Mouse (Mus musculus) left cerebral cortex, adult 18-20 months (tissue): ENCODE measurements around the gene Slc25a41. TPM values are rescaled to one million over a fixed set of nuclear protein-coding genes. Genes with fewer than 3 reads are reported as not detected.
A peak's percentile ranks its signal among the peaks of the same experiment; 100 is the strongest.

Source experiments
- DNase-seq, 2 experiments: peaks; one replicate each; pipeline ENCODE4 v3.0.0; 2021 to 2022; ENCODE audit warnings: low spot score in 2 of 2, mixed read lengths in 1 of 2
- total RNA-seq, 2 experiments: library from RNA; stranded (reverse); gene quantifications; 2 replicates each; pipeline ENCODE4 v1.2.3; 2021

The Slc25a41 gene
- total RNA-seq, 2 experiments from 2014 or later, result 0.40 TPM; not detected in 1

DNA sequence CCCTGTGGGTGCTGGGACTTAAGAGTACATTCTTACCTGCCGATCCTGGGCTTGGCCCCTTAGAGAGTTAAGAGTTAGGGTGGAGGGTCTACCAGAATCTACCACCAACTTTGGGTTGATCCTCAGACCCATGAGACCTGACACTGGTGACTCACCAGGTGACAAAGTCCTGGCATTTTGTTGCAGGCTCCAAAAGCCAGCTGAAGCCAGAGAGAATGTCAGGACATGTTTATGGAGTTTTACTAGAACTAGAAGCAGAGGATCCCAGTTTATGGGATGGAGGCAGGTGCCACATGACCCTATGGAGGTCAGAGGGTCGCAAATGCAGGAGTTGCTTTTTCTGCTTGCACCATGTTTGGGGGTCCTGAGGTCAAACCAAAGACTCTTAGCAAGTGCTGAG is 44.9 kb downstream of the Slc25a41 start:
- DNase-seq, result no peak

DNA sequence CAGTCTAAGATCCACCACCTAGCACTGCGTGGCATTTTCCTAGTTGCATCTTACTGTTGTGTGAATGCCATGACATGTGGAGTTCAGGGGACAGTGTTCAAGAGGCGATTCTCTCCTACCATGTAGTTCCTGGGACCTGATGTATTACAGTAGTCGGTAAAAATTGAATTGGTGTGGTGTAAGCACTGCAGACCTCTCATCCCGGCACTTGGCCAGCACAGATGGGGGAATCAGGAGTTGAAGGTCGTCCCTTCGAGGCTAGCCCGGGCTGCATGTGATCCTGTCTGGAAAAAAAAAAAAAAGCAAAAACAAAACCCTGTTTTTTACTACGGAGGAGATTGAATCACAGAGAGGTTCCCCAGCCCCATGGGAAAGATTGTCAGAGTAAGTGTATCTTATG is 46.4 kb downstream of the Slc25a41 start:
- no peak for DNase-seq

GRCm38 (mm10) chr17:56990966-56991365 is 50.5 kb downstream of the Slc25a41 start:
- no peak for DNase-seq

GRCm38 (mm10) chr17:56990115-56990746 is 51.2 kb downstream of the Slc25a41 start, which contains the start of gene Clpp:
Gene Clpp, plus strand, starts transcription at chr17:56990305.
- DNase-seq, result peak; percentile 95

- peak; percentile 73 to 78 for DNase-seq
Observed at GRCm38 (mm10) chr17:56989467-56990114, 51.9 kb downstream of the Slc25a41 start.

DNA sequence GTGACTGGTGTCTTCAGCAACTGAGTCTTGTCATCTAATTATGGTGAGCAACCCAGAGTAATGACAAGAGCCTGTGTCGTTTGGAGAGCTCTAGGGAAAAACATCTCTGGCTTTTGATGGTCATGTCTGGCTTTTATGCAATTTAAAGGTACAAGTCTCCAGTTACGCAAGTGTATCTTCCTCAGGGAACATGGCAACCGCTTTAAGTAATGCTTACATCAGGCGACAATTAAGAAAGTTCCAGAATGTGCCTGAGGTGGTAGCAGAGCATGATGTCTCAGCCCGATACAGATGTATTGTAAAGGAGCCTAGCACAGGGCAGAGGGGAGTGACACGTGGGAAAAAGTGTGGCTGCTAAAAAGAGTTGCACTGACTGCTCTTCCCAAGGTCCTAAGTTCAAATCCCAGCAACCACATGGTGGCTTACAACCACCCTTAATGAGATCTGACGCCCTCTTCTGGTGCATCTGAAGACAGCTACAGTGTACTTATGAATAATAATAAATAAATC is 52.5 kb downstream of the Slc25a41 start:
- no peak for DNase-seq

DNA sequence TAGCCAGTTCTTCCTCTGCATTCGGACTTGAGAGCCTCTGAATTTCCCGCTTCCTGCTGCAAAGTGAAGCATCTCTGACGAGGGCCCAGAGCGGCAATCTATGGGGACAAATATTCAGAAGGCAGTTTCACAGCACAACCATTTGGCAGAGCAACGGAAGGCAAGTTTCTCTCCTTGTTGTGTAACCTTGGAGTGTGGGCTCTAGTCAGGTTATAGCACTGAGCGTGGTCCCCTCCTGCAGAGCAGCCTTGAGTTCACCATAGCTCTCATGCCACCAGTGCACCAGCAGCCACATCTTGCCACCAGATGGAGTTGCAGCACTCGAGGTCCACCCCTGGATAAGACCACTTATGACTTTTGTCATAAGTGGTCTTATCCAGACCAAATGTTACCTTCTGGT is 53.0 kb downstream of the Slc25a41 start:
- DNase-seq, result no peak

DNA sequence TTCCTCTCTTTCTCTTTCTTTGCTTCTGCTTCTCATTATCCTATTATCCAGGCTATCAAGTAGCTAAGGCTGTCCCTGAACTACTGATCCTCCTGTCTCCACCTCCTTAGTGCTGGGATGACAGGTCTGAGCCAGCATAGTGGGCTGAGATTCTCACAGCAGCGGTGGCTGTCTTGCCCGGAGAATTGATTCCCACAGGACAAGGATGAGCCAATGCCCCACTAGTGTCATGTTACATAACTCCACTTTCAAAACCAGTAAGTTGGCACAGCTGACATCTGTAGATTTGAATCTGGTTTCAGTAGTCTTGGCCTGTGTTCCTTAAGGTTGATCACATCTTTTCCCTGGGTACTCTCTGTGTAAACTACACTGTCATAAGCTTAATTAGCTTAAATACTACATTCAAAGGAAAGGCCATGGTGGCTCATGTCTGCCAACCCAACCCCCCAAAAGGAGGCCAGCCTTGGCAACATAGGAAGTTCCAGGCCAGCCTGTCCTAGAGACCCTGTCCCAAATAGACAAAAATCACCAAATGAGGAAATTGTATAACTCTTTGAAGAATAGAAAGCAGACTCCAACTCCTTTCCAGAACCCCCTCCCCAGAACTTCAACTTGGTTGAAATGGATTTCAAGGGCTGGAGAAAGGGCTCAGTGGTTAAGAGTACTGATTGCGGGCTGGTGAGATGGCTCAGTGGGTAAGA is 55.2 kb downstream of the Slc25a41 start:
- no peak for DNase-seq

DNA sequence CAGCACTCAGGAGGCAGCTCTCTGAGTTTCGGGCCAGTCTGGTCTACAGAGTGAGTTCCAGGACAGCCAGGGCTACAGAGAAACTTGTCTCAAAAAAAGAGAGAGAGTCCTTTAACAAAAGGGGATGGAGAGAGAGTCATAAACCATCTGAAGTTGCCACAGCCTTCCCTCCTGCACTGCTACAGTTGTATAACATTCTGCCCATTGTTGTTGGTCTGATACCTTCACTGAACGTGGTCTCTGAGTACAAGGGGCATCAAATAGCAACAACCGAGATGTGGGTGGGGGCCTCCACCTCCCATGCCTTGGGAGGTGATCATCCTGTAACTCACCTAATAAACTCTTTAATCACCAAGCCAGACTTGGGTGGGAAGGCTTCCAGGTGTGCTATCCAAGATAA is 55.8 kb downstream of the Slc25a41 start:
- DNase-seq, result no peak

GRCm38 (mm10) chr17:56984886-56985285 is 56.6 kb downstream of the Slc25a41 start:
- no peak for DNase-seq

Other genes starting within 250 kb of the Slc25a41 start
- gene Rfx2, start 210.6 kb downstream of the Slc25a41 start, total RNA-seq, result 1 to 10 TPM; 2.6 to 2.7 TPM
- not detected for gene Acsbg2, start 167.2 kb downstream of the Slc25a41 start, total RNA-seq
- under 1 TPM; 0.14 to 0.40 TPM for gene 1700061G19Rik, start 166.2 kb downstream of the Slc25a41 start, total RNA-seq
- gene Mllt1, start 106.2 kb downstream of the Slc25a41 start, total RNA-seq, result 10 to 100 TPM; 86.7 to 95.8 TPM
- gene Acer1, start 59.5 kb downstream of the Slc25a41 start, total RNA-seq, result not detected
- gene Clpp, start 51.3 kb downstream of the Slc25a41 start, total RNA-seq, result 10 to 100 TPM; 63.8 to 67.7 TPM
- gene Alkbh7, start 44.3 kb downstream of the Slc25a41 start, total RNA-seq, result 10 to 100 TPM; 26.1 to 28.1 TPM
- under 1 TPM in 1 of 2 experiments, not detected in 1; 0.82 TPM for gene Pspn, start 41.6 kb downstream of the Slc25a41 start, total RNA-seq
- gene Gtf2f1, start 30.4 kb downstream of the Slc25a41 start, total RNA-seq, result 10 to 100 TPM; 60.7 to 64.5 TPM
- gene Gm17949, start 30.2 kb downstream of the Slc25a41 start, total RNA-seq, result under 1 TPM in 1 of 2 experiments, not detected in 1; 0.49 TPM
- 100 to 1,000 TPM; 106 to 108 TPM for gene Khsrp, start 10.1 kb downstream of the Slc25a41 start, total RNA-seq
- 1 to 10 TPM in 1 of 2 experiments, under 1 TPM in 1; 0.68 to 1.6 TPM for gene Crb3, start 17.5 kb upstream of the Slc25a41 start, total RNA-seq
- 100 to 1,000 TPM; 314 to 325 TPM for gene Slc25a23, start 18.2 kb upstream of the Slc25a41 start, total RNA-seq
- gene Dennd1c, start 36.9 kb upstream of the Slc25a41 start, total RNA-seq, result 1 to 10 TPM; 1.2 to 1.8 TPM
- 100 to 1,000 TPM; 543 to 577 TPM for gene Tubb4a, start 46.1 kb upstream of the Slc25a41 start, total RNA-seq
- under 1 TPM; 0.37 to 0.52 TPM for gene Tnfsf9, start 63.7 kb upstream of the Slc25a41 start, total RNA-seq
- not detected for gene Cd70, start 108.1 kb upstream of the Slc25a41 start, total RNA-seq
- gene Tnfsf14, start 152.5 kb upstream of the Slc25a41 start, total RNA-seq, result not detected
- under 1 TPM in 1 of 2 experiments, not detected in 1; 0.84 TPM for gene C3, start 186.5 kb upstream of the Slc25a41 start, total RNA-seq
- 10 to 100 TPM; 24.1 to 26.7 TPM for gene Gpr108, start 206.8 kb upstream of the Slc25a41 start, total RNA-seq
- 10 to 100 TPM in 1 of 2 experiments, 1 to 10 TPM in 1; 9.5 to 10.2 TPM for gene Trip10, start 207.8 kb upstream of the Slc25a41 start, total RNA-seq
- 1 to 10 TPM; 2.9 to 3.1 TPM for gene Vav1, start 237.4 kb upstream of the Slc25a41 start, total RNA-seq